Mouse (Mus musculus): Measurements from ENCODE around the gene Nme3. TPM values are rescaled to one million over a fixed set of nuclear protein-coding genes. Genes with fewer than 3 reads are reported as not detected.
A peak's percentile ranks its signal among the peaks of the same experiment; 100 is the strongest.

Nme3 gene
- total RNA-seq, 2 experiments from 2014 or later, result 30.2 to 32.4 TPM

DNA sequence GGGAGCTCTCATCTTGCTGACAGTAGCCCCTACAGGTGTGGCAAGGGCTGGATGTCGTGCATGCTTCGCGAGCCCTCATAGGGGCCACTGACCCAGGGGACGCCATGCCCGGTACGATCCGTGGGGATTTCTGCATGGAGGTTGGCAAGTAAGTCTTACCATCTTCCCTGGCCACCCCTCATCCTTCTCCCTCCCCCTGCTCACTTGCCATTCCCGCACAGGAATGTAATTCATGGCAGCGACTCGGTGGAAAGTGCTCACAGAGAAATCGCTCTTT, 631 bp downstream of the Nme3 start:
- no peak for DNase-seq
- intact Hi-C loops (cut with DNase I), result loop anchor here (10.0 kb wide), 1 partner anchor 482 kb away; the partner anchor contains the start of gene Rnps1

DNA sequence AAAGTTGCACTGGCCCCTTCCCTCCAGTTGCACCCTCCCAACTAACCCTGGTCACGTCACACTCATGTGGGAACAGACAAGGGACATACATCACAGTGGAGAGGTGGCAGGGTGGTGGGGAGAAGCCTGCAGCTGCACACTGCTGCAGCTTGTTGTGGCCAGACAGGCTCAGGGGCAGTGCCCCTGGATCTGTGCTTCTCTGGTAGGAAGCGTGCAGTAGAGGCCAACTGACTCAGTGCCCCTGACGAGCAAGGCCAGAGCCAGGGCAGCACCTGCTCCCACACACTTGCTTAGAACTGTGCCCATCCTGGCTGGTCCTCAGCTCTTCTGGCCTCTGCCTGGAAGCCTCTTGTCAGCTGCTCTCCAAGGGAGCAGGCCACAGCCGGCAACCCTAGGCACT, 1.3 kb downstream of the Nme3 start:
- no peak for DNase-seq
- intact Hi-C loops (cut with DNase I), result loop anchor here (10.0 kb wide), 1 partner anchor 483 kb away; the partner anchor contains the start of gene Rnps1

DNA sequence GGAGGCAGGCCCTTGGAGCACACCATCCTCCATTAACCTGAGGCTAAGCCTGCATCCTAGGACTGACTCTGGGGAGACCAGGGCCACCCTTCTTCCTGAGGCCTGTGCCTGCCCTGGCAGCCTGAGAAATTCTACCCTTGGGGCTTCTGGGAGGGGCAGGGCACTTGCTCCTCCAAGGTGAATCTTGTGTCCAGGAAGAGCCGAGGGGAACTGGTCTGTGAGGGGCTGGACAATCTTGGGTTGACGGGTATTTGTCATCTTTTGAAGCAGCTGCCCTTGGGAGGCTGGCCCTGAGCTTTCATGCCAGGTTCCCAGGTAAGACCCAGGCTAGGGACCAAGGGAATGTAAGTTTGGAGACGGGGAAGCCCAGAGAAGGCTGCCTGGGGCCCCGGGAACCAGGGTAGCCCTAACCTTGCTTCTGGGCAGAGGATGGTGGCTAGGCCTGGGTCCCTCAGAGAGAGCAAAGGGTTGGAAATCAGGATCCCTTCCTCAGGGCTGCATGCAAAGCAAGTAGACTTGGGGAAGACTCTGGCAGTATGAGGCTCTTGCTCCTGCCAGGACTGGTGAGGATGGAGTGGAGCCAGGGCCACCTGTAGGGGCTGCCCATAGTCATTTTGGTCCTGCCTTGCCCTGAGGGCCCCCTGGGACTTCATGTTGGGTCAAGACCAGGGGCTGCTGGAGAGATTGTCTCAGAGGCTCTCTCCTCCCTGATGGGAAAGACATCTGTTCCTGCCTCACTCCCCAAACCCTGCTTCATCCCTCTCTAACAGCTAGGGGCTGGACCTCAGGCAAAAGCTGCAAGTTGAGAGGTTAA, 1.9 kb downstream of the Nme3 start:
- intact Hi-C loops (cut with DNase I), result loop anchor here (10.0 kb wide), 1 partner anchor 483 kb away; the partner anchor contains the start of gene Rnps1
- DNase-seq, result no peak

DNA sequence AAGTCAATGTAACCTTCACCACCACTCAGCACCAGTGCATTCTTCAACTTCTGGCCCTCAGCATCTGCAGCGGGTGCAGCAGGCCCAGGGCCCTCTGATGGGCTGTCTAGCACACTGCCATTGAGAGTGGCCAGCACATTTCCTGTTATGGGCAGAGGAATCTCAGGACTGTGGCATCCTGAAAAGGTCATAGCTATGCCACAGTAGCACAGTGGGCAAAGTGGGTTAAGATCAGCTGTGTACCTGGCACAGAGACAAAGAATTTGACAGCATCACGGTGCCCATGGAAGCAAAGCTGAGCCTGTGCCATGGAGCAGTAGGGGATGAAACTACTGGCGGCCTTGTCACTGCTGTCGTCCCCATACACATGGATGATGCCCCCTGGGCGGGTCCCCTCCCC, 2.9 kb downstream of the Nme3 start:
- intact Hi-C loops (cut with DNase I), result loop anchor here (10.0 kb wide), 1 partner anchor 484 kb away; the partner anchor contains the start of gene Rnps1
- peak in 1 of 2 experiments; percentile 26 for DNase-seq

DNA sequence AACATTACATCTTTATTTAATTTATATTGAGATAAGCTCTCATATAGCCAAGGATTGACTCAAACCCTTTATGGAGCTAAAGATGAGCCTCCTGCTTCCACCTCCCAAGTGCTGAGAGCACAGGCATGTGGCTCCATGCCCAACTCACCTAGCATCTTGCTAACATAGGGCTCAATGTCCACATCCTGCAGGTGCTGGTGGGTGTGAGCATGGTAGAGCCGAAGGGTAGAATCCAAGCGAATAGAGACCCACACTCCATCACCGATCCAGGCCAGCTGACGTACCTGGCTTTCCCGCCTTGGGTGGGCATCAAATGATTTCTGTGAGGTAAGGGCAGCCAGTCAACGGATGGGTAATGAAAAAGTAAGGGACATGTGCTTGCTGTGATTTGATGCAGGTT, 3.7 kb downstream of the Nme3 start:
- intact Hi-C loops (cut with DNase I), result no loop called here
- DNase-seq, result no peak

DNA sequence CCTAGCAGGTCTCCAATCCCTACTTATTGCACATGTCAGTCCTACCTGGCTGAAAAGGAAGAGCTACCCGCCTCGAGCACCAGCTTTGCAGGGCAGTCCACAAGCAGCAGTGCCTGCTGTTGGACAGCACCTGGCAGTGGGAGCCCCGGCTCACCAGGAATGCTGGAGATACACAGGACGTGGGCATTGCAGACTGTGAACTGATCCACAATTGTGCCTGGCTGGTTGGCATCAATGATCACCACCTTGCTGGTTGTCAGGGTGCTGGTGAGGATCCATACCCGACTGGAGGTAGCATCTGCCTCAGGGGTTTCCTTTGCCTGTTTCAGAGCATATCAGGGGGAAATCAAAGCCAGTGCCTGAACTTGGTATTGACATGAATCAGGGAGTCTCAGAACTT, 5.8 kb downstream of the Nme3 start:
- no peak for DNase-seq
- intact Hi-C loops (cut with DNase I), result no loop called here

DNA sequence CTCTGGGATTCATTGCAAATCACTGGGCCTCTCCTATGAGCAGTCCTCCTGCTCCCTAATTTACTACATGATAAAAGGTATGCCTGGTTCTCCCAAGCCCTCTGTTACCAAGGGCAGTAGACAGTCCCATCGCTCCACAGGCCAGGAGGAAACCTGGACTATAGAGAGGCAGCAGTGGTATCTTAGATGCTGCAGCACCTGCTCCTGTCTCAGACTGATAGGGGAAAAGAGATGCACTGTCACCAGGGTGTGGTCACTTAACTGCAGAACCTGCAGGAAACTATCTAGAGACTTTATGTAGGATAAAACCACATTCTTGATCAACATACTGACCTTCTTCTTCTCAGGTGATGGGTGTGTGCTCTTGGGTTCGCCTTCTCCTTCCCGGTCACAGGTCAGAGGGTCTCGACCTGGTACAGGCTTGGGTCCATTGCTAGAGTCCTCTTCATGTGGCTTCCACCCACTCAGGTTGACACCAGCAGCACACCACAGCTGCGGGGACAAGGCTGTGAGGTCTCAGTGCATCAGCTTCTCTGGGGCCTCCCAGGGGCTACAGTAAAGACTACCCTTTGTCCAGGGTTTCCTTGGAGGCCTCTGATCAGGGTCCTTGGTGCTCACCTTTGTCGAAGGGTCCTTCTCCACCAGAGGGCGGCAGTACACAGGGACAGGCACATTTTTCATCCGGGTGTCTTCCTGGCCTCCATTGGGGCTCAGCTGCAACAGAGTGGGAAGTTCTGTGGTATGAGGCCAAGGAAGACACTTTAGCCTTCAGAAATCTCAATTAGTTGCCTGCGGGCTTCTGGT, 6.6 kb downstream of the Nme3 start:
- intact Hi-C loops (cut with DNase I), result no loop called here

DNA sequence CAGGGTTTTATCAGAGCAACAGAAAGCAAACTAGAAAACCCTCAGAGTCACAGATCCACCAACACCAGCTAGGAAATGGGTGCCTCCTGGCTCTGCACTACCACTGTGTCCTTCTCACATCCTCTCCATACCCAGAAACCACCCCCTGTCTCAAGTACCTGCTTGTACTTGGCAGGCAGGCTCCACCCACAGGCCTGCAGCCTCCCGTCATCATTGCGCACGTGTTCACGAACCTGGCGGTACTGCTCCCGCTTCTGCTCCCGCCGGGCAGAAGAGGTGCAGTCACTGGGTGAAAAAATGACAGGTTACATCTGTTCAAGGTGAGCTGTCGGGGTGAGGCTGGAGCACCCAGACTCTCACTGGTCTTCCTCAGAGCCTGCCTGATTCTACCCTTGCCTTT, 7.5 kb downstream of the Nme3 start:
- intact Hi-C loops (cut with DNase I), result no loop called here
- DNase-seq, result no peak

More for the DNA sequence above, 6.6 kb downstream of the Nme3 start:
- DNase-seq, result no peak

DNA sequence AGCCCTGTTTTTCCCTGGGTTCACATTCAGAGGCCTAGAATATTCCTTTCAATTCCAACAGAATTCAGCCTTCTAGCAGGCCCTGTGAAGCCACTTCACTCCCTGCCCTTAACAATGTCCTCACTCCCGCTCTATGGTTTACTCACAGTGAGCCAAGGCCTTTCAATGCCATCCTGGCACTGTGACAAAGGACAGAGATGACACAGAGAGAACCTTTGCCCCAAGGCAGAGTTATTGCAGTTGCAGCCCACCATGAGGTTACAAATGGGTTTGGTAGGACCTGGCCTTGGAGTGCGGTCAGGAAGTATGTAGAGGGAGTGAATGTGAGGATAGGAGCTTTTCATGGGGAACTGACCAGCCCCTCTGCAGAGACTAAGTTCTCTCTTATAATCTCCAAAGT, 11.3 kb downstream of the Nme3 start:
- no peak for DNase-seq
- intact Hi-C loops (cut with DNase I), result no loop called here

DNA sequence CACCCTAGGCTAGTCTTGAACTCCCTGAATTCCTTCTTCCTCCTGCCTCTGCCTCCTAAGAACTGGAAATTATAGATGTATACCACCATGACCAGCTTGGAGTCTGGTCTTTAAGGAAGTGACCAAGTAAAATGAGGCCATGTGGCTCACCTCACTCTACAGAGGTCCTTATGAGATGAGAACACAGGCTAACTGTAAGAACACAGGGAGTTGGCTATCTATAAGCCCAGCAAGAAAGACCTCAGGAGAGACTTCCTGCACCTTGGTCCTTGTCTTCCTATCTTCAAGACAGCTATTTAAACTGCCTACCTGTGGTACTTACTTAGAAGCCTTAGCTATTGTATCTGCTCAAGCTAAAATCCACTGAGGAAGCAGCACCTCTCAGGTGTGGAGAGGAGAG, 17.7 kb downstream of the Nme3 start:
- intact Hi-C loops (cut with DNase I), result no loop called here
- DNase-seq, result no peak

DNA sequence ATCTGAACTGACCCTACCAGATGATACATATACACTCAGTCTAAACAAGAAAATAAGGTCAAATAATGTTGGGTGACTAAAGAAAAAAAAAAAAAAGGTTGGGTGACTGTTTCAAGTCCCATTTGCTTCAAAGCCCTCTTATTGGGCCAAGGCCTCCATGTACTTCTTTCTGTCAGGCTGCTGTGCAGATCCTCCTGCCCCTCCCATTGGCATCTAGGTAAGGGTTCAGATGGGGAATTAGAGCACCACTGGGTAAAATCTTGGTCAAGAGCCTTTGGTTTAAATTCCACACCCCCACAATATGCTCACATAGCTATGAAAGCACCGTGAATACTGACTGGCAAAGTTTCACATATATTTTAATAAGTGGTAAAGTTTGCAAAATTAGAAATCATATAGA, 26.9 kb downstream of the Nme3 start:
- intact Hi-C loops (cut with DNase I), result no loop called here
- no peak for DNase-seq

DNA sequence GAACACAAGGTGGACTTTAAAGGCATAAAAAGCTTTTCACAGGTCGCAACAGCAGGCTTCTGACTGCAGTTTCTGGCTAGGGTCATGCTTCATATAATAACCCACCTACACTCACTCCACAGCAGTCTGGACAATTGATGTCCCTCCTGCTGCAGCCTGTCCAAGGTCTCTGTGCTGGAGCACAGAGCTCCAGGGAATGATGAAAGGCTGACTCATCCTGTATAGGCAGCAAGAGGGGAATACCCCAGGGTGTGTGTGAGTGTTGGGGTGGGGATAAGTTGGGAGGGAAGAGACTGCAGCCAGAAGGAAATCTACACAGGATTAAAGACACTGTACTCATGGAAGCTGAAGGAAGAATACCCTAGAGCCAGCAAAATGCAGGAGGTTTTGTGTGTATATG, 33.2 kb downstream of the Nme3 start:
- intact Hi-C loops (cut with DNase I), result no loop called here
- no peak for DNase-seq

DNA sequence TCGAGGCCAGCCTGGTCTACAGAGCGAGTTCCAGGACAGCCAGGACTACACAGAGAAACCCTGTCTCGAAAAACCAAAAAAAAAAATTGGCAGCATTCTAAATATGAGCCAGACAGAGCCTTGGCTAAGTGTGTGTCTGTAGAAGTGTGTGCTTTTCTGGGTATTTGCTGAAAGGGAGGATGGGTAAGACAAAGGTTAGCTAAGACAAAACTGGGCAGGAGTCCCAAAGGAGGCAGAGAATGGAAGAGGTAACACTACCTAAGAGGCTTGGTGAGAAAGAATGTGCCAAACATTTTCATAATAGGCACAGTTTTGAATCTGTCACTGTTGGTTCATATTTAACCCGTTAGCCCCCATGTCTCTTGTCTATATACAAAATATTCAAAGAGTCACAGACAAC, 36.1 kb downstream of the Nme3 start:
- DNase-seq, result no peak
- intact Hi-C loops (cut with DNase I), result no loop called here

DNA sequence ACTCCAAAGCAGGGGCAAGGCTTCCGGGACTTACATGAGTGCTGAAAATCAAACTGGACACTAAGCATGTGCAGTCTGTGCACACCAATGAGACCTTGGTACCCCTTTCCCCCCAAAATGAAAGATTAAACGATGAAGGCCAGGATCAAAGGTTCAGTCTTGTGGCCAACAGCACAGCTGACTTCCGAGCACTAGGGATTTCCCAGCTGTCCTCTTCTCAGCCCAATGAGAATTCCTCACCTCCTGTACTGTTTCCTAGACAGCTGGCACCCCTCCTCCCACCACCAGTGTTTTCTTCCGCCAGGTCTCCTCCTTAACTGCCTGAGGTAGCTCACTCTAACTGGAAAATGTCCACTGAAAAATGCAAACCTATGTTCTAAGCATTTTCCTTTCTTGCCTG, 36.9 kb downstream of the Nme3 start:
- intact Hi-C loops (cut with DNase I), result no loop called here
- no peak for DNase-seq

DNA sequence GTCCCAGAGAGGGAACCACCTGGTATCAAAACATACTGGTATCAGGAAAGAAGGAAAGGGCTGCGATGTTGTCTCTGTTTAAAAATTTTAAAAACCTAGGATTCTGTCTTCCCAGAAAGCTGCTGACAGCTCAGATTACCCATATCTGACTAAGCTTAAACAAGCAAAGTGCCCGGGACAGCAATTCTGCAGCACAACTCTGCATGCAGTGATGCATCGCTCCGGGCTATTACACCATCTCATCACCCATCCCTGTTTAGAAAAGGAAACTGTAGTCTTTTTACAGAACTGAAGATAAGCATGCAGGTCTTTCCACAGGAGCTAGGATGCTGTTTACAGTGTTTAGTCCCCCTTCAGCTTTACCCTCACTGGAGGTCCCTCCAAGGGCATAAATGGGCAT, 38.6 kb downstream of the Nme3 start:
- intact Hi-C loops (cut with DNase I), result loop anchor here (5.0 kb wide), 2 partner anchors 83 to 252 kb away; partner anchors contain the start of genes Fahd1 and Unkl
- no peak for DNase-seq

DNA sequence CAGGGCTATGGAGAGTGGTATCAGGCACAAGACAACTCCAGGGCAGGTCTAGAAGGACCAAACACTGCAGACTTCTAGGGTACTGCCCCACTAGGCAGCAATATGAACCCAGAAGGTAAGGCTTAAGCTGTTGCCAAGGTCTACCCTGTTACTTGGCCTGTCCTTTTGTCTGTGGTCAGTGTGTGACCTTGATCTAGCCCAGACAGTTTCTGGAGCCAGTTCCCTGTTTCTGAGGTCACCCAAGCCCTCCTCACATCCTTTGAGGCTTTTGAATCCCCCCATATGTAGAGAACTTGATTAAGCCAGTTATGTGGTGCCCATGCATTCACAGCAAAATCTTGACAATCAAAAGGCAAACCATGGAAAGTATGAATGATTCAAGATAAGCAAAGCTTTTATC, 39.4 kb downstream of the Nme3 start:
- no peak for DNase-seq
- intact Hi-C loops (cut with DNase I), result loop anchor here (2.0 to 5.0 kb wide), 4 partner anchors 25 to 252 kb away; partner anchors contain the start of genes Cramp1l, Fahd1, Jpt2 and Unkl

DNA sequence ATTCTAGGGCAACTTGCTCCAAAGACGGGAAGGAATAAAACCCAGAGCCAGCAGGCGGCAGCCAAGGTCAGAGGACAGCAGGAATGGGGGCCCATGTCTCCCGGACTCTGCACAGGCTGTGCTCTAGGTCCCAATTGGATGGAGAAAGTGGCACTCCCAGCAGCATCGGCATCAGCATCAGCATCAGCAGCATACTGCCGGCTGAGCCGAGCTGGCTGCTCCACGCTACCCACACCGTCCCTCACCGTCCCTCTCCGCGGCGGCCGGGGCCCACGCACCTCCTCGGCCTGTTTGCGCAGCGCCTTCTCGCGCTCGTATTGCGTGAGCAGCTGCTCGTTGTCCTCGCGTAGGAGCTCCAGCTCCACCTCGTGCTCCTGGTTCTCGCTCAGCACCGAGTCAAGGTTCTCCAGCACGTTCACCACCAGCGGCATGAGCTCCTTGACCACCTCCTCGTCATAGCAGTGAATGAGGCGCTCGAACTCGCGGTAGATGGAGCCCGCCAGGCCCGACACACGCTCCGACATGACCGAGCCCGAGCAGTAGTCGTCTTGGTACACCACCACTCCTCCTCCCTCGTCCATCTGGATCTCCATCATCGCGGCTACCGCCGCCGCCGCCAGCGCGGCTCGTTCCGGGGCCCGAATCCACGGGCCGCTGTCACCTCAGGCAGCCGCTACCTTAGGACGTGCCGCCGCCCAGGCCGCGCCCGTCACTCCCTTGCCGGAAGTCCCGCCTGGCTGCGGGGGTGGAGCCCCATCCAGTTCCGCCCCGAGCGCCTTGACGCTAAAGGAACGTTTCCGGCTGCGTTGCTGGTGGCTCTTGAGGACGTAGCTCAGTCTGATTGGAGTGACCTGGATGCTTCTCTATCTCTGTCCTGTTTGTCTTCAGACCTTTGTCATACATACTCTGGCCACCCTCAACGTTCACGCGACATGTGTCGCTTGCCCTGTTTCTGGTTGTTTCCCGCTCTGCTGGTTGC, 40.2 kb downstream of the Nme3 start, which contains the start of gene Mapk8ip3:
Mapk8ip3 (minus strand) TSS at position 719 of the 979 bp plus-strand sequence.
- intact Hi-C loops (cut with DNase I), result loop anchor here (2.0 to 5.0 kb wide), 4 partner anchors 24 to 251 kb away; partner anchors contain the start of genes Cramp1l, Fahd1, Jpt2 and Unkl
- DNase-seq, result peak; percentile 96 to 97

DNA sequence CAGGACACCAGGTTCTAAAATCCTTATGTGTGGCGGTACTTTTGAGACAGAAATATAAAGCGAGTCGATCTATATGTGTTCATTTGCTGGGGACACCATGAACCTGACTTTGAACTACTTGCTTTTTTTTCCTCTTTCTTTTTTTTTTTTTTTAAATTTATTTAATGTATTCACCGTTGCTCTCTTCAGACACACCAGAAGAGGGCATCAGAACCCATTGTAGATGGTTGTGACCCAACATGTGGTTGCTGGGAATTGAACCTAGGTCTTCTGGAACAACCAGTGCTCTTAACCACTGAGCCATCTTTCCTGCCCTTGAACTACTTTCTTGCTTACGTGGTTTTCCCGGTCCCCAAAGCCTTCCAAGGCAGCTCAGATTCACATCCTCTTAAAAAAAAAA, 41.0 kb downstream of the Nme3 start:
- intact Hi-C loops (cut with DNase I), result loop anchor here (2.0 to 5.0 kb wide), 4 partner anchors 24 to 250 kb away; partner anchors contain the start of genes Cramp1l, Fahd1, Jpt2 and Unkl
- no peak for DNase-seq

DNA sequence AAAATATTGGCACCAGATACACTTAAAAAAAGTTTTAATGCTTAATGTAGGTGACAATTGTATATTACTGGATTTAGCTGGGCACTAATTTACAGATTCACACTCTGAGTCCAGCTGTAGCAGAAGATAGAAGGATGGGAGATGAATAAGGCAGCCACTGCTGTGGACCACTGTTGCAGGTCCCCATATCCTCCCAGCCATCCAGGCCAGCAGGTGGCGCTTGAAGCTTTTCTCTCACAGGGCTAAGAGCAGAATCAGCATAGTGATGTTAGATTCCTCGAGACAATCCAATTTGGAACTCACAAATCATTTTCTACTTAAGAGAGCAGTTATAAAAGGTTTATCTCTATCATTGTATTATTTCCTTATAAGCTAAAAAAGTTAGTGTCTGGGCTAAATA, 46.2 kb downstream of the Nme3 start:
- peak; percentile 35 to 47 for DNase-seq
- intact Hi-C loops (cut with DNase I), result loop anchor here (2.0 to 10.0 kb wide), 2 partner anchors 342 to 422 kb away; partner anchors contain the start of genes Tpsb2 and Tpsg1

DNA sequence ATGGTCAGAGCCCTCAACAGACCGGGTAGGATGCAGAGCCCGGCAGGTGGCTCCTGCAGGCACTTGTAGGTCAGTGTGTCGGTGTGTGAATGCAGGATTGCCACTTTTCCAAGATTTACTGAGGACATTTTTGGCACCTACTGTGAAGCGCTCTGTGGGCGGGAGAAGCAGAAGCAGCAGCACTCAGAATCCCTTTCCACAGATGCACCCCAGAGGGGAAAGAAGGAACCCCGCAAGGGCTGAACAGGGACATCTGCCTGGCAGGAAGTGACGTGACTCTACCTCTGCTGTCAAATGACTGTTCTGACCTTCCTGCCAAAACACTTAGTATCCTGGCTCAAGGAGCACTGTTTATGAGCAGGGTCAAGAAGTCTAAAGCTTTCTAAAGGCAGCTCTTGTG, 46.7 kb downstream of the Nme3 start:
- intact Hi-C loops (cut with DNase I), result loop anchor here (2.0 to 10.0 kb wide), 2 partner anchors 342 to 422 kb away; partner anchors contain the start of genes Tpsb2 and Tpsg1
- DNase-seq, result no peak
